Mouse (Mus musculus) erythroblast, adult 5-6 weeks (primary cell): ENCODE data around the gene Rap1gap. TPM values are rescaled to one million over a fixed set of nuclear protein-coding genes. Genes with fewer than 3 reads are reported as not detected.

Experiments used
- ATAC-seq: replicated peaks from 2 replicates; pipeline ENCODE4 v1.8.0; 2016; ENCODE audit warnings: moderate number of reproducible peaks, mild to moderate bottlenecking, moderate TSS enrichment, inconsistent platforms; ENCODE audit not compliant: poor library complexity, low FRiP score, severe bottlenecking
- total RNA-seq, 2 experiments: library from RNA; stranded (forward) in 1 of 2; stranded (reverse) in 1 of 2; fragments of 150-400 nt in 1 of 2; fragments of 200-764, 138-1000 nt in 1 of 2; gene quantifications; 2 replicates each; pipeline versions ENCODE4 v1.2.3 to v1.2.4; 2015 to 2017; ENCODE audit warnings: low replicate concordance in 2 of 2

Gene Rap1gap
- total RNA-seq, 2 experiments from 2014 or later = not detected

DNA sequence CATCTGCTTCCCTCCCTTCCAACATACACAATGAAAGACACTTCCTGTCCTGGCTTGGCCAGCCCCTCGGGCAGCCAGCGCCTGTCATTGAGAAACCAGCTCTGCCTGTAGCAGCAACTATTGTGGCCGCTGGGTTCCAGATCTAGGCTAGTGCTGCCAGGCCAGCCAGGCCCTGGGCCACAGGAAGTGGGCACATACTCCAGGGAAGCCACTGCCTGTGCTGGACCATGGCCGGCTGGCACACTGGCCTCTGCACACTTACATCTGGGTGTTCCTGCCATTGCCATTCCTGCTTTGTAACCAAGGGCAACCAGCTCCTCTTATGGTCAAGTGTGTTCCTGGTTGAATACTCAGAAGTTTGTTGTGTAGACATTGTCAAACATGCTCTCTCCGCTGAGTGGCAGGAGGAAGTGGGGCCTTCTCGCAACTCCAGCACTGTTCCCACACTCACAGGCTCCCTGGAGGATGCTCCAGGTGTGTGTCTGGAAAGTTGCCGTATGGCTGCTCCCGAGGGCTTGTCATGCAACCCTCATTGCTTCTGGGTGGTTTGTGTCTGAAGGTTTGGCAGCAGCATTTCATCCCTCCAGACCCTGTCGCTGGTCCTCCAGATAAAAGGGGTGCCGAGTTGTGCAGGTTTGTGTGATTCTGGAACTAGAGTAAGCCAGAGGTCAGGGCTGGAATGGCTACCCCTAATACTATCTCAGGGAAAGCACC, 4.0 kb upstream of the Rap1gap start:
- ATAC-seq = no peak

DNA sequence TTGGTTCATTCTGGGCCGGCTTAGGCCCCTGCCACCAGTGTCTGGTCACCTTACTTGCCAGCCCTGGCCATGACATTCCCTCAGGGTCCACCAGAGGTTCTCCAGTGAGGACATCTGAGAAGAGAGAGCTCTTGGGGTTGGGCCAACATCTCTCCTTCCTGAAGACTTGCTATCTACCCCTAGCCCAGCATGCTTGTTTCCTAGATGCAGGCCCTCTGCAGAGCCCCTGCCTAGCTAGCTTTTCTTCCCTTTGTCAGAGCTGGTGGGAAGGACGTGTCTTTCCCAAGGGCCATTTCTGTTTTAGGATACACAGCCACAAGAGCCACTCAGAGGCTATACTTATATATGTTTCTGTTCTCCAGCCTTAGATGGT, 3.5 kb upstream of the Rap1gap start:
- no peak for ATAC-seq

DNA sequence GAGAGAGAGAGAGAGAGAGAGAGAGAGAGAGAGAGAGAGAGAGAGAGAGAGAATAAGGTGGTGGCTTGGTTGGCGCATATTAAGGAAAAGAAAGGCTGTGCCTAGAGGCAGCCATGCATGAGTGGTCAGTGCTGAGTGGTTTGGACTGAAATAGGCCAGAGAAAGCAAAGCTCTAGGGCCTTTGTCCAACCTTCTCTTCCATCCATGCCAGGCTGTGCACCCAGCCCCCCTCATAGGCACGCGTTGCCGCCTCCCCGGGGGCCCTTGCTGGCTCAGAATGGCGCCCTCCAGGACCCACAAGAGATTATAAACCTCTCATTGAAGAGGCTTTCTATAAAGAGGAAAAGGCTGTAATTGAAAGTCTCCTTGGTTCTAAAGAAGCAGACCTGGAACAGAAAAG, 3.0 kb upstream of the Rap1gap start:
- ATAC-seq = no peak

DNA sequence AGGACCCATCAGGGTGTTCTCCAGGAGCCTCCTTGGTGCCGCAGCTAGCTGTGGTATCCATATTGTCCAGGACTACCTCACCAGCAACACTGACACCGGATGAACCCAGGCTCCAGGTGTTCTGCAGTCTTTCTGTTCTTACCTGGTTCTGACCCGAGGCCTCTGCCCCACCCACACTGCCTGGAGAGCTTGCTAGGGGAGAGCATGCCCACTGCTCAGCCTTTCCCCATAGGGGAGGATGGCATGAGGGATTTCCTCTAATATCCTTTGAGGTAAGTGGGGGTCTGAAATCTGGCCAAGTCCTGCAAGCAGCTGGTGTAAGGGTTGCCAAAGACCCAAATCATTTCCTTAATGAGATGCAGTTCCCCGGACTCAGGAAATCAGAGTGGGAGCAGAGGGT, 1.0 kb upstream of the Rap1gap start:
- no peak for ATAC-seq

DNA sequence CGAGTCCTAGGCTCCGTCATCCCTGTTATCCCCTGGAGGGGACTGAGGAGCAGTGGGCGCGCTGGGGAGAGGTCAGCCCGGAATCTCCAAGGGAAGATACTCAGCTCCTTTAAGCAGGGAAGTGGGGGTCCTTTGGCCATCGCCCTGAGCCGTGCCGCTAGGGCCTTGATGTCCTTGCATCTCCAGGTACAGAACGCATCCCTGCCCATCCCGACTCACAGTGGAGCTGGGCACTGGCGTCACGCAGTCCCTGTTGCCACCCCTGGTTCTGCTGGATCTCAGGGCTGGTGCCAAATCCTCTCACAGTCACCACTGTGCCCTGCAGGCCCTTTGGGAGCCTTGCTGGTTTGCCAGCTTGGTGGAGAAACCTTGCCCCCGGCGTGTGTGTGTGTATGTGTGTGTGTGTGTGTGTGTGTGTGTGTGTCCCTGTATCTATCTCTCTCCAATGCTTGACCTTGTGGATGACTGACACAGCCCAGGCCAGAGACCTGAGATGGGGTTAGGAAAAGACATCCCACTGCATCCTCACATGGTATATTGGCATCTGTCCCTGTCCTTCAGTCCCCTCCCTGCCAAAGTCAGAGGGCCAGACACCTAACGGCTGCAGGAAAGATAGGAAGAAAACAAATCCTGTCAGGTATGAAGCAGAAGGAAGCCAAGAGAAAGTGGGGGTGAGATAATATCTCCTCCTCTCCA, 602 bp downstream of the Rap1gap start:
- no peak for ATAC-seq

DNA sequence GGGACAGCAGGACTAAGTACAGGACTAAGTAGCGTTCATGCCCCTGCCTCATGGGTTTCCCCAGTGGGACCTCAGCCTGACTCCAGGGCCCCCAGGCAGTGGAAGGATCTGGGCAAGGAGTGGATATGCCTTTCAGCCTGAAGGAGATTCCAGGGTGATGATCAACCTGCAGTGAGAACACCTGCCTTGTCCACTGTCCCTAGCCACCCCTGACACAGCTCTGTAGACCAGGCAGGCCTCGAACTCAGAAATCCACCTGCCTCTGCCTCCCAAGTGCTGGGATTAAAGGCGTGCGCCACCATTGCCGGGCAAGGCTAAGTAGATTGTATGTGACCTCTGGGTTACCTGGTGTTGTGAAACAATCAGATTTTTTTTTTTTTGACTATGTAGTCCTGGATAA, 1.3 kb downstream of the Rap1gap start:
- ATAC-seq = no peak

DNA sequence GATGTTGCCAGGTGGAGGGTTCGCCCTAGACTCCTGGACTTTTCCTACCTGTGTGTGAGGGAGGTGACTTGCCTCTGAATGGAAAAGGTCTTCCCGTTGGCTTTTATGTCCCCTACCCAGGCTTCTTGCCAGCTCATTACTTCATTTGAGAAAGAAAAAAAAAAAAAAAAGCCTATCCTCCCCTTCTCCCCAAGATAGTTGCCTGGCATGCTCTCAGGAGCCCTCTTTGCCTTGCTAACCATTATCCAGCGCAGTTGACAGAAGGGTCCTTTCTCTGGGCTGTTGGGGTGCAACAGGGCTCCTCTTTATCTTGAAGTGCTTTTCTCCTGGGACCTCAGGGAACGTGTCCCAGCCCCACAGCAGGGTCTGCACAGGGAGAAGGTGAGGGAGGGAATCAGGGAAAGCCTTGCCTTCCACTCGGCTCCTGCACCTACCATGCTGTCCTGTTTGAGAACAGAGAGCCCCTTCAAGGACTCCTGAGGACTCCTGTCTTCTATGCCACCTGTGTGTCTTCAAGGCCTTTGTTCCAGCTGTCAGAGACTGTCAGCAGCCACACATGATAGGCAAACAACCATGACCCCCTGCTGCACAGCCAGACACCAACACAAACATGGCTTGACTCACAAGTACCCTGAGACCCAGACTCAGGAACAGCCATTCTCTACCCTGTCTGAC, 1.9 kb downstream of the Rap1gap start:
- no peak for ATAC-seq

DNA sequence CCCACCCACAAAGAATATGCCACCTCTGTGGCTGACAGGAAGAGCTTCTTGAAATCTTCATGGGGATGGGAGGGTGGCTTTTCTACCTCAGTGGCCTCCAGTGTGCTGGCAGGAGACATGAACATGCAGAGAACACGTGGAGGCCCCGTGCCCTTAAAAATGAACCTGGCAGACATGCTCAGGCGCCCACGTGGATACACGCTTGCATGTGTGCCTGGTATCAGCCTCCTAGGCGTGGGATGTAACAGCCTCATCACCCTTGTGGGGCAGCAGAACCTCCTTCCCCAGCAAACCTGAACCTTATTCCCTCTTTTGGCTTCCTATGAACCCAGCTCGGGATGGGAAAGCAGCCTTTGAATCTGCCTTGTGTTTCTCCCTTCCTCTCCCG, 2.4 kb downstream of the Rap1gap start:
- ATAC-seq = no peak

DNA sequence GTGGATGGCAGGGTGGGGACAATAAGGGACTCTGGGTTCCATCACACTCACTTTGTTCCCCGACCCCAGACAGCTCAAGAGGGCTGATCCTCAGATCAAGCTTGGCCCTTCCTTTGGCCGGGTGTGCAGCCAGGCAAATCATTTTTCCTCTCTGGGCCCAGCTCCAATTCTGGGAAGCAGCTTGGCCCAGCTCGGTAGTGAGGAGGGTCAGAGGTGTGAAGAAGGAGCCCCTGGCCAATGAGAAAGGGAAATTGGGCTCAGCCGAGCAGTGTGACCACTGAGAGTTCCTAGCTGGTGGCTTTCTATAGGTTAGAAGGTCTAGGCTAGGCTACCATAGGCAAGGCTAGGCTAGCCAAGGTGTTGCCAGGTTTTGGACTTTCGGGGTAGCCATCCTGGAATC, 3.2 kb downstream of the Rap1gap start:
- ATAC-seq = no peak

DNA sequence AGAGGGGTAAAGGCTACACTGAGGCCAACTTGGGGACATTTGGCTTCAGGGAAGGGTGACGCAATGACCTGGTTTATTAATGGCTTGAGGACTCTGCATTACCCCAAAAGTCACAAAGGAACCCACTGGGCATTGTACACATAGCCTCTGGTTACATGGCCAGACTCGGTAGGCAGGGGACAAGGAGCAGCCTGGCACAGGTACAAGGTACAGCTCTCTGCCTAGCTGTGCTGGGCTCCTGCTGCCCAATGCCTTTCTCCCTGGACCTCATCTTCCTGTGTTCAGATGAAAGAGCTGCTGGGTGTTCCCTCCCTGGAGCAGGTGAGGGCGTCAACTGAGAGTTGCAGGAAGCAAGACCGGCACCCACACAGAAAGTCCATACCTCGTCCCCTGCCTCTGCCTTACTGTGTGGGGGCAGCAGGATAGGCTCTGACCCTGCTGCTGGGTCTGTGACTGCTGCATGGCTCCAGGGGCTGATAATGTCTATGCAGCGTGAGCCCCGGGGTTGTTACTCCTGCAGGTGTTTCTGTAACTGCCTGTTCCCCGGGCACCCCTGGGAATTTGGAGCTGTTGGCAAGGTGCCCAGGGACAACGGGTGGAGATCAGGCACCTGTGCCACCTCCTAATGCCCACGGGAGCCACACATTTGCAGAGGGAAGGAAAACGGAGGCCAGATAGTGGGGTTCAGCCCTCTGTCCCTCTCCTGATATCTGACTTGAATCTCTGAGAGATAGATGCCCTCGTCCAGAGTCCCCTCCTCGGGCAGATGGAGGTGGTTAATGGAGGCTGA, 7.4 kb downstream of the Rap1gap start:
- no peak for ATAC-seq

DNA sequence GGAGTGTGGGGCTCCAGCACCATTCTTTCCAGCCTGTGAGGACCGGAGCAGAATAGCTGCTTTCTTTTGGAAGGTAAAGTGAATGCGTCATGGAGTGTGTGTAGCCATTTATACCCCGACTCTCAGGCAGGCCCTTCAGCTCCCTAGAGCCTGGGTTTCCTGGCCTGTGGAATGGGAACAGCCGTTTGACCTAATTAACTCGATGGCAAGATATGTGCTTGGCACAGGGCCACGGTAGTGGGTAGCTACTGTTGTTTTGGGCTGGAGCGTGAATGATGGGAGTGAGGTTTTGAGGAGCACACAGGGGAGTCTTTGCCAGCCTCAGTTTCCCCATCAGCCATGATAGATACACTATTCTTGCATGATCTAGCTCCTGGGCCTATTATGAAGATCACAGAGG, 11.0 kb downstream of the Rap1gap start:
- no peak for ATAC-seq

DNA sequence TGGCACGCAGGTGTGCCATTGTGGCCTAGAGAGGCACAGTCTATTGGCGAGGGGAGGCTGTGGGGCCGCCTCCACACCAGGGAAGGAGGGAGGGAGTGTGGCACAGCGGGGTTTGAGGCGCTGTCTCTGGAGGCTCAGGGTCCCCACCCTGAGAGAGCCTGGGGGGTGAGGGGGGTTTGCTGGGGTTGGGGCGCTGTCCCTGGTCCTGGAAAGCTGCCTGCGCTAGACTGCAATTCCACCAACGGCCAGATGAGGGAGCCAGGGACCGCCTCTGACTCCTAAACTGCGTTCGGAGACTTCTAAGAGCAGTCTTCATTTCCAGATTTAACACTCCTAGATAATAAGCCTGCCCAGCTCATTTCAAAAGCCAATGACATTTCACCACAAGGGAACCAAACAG, 11.5 kb downstream of the Rap1gap start:
- ATAC-seq = 0 out of 2 replicates have a peak, but pooled peaks have one; percentile 47

DNA sequence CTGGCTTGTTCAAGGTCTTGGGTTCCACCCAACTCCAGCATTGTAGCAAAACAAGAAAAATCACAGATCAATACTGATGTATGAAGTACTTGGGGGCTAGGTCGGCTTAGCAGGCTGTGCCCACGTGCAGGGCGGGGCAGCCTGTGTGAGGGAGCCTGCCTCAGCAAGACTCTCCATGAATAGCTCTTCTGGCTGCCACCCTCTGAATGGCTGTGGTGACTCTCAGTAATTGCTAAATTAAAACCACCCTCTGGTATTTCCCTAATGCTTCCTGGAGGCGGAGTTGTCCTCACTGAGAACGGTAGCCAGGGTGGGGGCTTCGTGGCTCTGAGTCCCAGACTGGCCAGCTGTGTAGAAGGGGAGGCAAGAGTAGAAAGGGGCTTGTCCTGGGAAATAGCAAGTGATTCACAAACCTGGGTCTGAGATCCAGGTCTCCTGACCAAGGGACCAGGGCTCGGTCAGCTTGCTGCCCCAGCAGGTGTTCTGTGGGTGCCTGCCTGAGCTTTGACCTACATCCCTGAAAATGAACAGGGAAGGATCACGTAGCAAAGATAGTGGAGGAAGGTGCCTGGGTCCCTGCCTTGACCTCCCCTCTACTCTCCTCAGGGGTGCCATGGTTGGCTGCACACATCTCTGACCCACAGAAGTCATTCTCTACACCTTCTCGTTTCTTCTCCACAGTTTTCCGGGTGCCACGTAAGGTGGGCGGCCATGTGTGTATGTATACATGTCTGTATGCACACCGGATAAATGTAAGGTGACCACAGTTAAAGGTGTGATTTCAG, 12.4 kb downstream of the Rap1gap start:
- no peak for ATAC-seq

DNA sequence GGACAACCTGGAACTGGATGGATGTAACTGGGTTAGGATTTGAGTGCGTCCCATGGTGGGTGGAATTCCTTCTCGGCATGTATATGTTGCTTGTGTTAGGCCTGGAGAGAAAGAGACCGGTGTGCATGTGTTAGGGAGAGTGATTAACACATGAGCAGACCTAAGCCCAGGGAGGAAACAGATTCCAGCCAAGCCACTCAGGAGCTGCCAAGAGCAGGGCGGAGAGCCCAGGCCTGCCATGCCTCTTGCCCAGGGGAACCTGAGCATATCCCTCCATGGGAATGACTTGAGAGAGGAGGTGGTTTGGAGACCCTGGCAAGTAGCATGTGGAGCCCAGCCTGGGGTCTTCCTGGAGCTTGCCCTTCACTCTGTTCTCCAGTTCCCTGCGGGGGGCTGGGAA, 13.4 kb downstream of the Rap1gap start:
- no peak for ATAC-seq

DNA sequence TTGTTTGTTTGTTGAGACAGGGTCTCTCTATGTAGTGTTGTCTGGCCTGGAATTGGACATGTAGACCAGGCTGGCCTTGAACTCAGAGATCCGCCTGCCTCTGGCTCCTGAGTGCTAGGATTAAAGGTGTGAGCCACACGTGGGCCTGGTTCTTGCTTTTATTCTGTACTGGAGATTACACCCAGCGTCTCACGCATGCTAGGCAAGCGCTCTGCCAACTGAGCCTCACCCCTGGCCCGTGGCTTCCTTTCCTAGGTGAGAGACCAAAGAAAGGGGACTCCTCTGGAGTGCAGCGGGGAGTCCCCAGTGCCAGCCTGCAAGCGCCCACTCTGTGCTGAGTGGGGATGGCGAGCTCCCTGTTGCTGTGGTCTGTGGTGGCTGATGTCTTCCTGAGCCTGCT, 14.0 kb downstream of the Rap1gap start:
- no peak for ATAC-seq

DNA sequence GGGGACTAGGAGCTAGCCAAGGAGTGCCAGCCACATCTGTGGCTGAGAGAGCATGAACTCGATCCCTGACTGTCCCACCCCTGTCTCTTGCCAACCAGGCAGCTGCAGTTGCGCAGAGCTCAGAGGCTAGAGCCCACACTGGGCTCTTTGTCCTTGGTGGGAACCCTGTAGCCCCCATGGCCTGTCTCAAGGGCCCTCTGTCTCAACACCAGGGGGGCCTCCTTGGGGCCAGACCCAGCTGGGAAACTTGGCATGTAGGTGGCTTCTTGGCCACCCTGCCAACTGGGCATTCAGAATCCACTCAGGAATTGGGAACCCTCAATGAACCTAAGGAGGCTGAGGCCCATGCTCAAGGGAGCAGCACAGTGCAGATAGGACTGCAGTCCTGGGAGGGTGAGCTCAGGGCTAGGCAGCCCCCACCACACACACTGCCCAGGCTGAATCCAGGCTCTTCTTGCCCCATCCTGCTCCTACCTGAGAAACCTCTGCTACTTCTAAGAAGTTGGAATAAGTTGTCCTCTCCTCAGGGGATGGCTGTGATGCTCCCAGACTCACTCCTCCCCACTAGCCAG, 15.5 kb downstream of the Rap1gap start:
- no peak for ATAC-seq

DNA sequence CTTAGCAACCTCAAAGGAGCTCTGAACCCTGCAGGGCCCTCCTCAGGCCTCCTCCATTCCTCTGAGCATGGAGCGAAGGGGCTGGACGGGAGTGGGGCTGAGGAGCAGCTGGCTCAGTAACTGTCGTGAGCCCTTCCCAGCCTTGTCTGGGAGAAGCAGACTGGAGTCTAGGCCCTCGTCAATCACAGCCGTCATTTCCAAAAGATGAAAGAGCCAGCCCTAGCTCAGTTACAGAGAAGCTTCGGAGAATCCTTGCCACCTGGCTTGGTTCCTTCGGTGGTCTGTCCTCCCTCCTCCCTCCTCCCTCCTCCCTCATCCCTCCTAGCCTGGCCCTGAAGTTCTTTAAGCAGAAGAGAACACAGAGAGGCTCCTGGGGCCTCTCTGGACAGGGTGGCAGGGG, 16.2 kb downstream of the Rap1gap start:
- no peak for ATAC-seq

DNA sequence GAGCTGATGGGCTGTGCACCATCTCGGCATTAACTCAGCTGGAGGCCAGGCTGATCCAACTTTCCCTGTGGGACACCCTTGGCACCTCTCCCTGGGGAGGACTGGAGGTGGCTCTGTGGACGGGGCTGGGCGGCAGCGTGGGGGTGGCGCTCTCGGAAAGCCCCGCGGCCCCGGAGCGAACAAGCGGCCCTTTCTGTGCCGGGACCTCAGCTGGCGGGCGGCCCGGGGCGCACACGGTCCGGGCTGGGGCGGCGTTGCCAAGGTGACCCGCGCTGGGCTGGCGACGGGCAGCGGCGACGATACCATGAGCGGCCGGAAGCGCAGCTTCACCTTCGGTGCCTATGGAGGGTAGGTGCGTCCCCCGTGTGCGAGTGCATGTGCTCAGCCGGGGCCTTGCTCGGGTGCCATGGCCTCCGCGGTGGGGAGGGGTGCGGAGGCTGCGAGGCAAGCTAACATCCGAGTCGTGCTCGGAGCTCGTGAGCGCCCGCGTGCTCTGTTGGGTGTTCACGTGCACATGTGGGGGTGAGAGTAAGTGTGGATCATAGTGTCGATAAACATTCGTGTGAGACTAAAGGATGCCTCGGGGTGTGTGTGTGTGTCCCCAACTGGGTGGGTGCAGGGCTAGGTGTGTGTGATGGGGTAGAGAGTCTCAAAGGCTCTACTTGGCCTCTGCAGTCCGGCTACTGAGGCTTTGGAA, 17.0 kb downstream of the Rap1gap start:
- no peak for ATAC-seq

DNA sequence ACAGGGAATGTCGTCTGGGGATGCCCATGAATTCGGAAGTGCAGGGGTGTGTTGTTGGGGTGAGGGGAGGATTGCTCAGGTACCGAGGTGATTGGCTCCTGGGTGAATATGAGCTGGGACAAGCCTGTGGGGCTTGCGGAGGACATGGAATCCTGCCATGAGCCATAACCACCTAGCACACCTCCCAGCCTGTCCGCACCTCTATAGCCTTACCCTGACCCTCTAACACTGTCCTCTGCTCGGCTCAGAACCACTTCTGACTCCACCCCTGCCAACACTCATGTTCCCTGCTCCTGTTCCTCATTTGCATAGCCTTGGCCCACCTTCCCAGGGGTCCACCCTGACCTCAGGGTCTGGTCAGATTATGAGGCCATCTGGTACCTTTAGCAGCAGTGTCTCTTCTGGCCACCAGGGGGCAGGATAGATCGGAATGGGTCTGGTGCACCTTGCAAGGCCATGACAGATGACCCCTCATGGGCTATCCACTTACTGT, 18.5 kb downstream of the Rap1gap start:
- 0 out of 2 replicates have a peak, but pooled peaks have one; percentile 68 for ATAC-seq
